Mouse (Mus musculus) kidney, embryonic 16.5 days (tissue): ENCODE results near the gene Capn7. TPM values are rescaled to one million over a fixed set of nuclear protein-coding genes. Genes with fewer than 3 reads are reported as not detected.

ENCODE experiments used
- ATAC-seq: fragments of 200-750 bp; cut with Nextera tagmentation; 2 replicates; pipeline ENCODE4 v1.8.0; 2017; ENCODE audit warnings: moderate TSS enrichment; ENCODE audit not compliant: low FRiP score, low TSS enrichment
- H3K27ac ChIP-seq: fragments of 300-500 bp; sonication (generic); 2 replicates; pipeline ENCODE4 v1.5.1; 2014; ENCODE audit warnings: low read length
- H3K27me3 ChIP-seq: fragments of 300-500 bp; sonication (generic); 2 replicates; pipeline ENCODE4 v1.6.1; 2014; ENCODE audit warnings: low read length, control low read depth, mixed read lengths; ENCODE audit not compliant: insufficient read depth
- H3K36me3 ChIP-seq: fragments of 300-500 bp; sonication (generic); 2 replicates; pipeline ENCODE4 v1.6.1; 2014; ENCODE audit warnings: low read length, control low read depth, mixed read lengths; ENCODE audit not compliant: insufficient read depth
- H3K4me1 ChIP-seq: fragments of 300-500 bp; sonication (generic); 2 replicates; pipeline ENCODE4 v1.6.1; 2014; ENCODE audit warnings: low read length, control low read depth, mixed read lengths; ENCODE audit not compliant: insufficient read depth
- H3K4me2 ChIP-seq: fragments of 300-500 bp; sonication (generic); replicated peaks from 2 replicates; pipeline ENCODE4 v1.6.1; 2014; ENCODE audit warnings: low read depth, low read length
- H3K4me3 ChIP-seq: fragments of 300-500 bp; sonication (generic); 2 replicates; pipeline ENCODE4 v1.5.1; 2014; ENCODE audit warnings: mild to moderate bottlenecking, low read length
- H3K9ac ChIP-seq: fragments of 300-500 bp; sonication (generic); replicated peaks from 2 replicates; pipeline ENCODE4 v1.6.1; 2014; ENCODE audit warnings: low read length
- H3K9me3 ChIP-seq: fragments of 300-500 bp; sonication (generic); 2 replicates; pipeline ENCODE4 v1.6.1; 2016; ENCODE audit warnings: low read length, control low read depth
- WGBS: fragments of 180-500 bp; shearing (Covaris S2); extraction: QIAGEN DNeasy Blood & Tissue Kit; methylation state at CpG from one replicate; pipeline ENCODE4 v1.1.7; 2014; 5-methylcytosine and 5-hydroxymethylcytosine counted together
- polyA plus RNA-seq: library from polyadenylated mRNA; unstranded; fragments of >200 nt; fragmentation: Nextera tagmentation; extraction: Ambion mirVana; gene quantifications from 2 replicates; pipeline ENCODE4 v1.2.1, GENCODE M21; 2015

Capn7 gene
- polyA plus RNA-seq, 1 experiment from 2014 or later: 48.8 TPM

DNA sequence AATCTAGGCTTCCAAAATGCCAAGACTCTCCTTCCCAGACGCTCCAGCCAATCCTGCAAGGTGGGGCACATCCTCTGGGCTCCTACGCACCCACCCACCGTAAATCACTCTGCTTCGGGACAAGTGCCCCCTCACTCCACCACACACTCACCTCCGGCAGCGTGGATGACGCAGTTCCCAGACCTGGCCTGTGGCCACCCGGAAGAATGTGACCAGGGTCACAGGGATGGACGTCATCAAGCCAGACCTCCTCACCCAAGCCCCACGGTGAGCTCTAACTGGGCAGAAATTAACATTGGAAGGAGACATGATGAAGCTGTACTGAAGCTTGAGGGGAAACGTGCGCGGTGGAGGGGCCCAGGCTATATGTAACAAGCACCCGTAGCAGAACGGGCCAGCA lies 70.8 kb downstream of the Capn7 start:
- Histone ChIP-seq H3K4me2 (peak overlapping the region; percentile 12; the same call in 1 of the 2 replicates), H3K4me3 (no peak overlapping the region), H3K9ac (no peak overlapping the region), H3K27ac (peak overlapping the region; percentile 79), H3K27me3 (no peaks in the 10 kb centered on the region), H3K36me3 (no peaks in the 10 kb centered on the region; the same call in 1 of the 2 replicates), H3K4me1 (peaks cover 48% of the 10 kb centered on the region), H3K9me3 (no peaks in the 10 kb centered on the region)
- 36% methylated on average over 15 of the region's 15 CpGs for WGBS
- 0 out of 2 replicates have a peak, but pooled peaks have one; percentile 20 for ATAC-seq

DNA sequence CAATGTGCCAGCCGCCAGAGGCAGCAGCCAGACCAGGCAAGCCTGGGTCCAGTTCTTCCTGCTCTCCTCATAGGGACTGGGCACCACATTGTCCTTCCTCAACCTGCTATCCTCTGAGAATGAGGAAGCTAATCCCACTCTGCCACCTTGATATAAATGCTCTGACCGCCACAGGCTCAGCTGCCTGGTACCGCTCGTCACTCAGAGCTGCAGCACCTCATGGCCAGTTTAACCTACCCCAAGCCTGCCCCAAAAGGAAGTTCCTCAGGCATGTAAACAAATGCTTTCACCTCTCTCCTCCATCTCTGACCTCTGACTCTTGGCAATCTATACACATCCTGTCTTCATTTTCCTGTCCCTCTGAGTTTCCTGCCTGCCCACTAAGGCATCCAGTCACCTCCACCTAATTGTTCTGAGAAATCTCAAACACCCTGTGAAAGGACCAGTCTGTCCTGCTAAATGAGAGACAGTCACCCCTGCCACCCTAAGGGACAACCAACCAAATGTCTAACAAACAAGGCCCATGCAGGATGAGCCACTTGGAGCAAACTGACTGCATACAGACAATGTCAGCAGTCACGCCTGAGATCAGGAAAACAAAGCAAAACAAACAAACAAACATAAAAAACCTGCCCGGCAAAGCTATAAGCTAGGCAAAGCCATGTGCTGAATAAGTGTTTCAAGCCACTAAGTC lies 71.6 kb downstream of the Capn7 start:
- H3K4me3 ChIP-seq: no peak overlapping the region
- 0 out of 2 replicates have a peak, but pooled peaks have one; percentile 36 for ATAC-seq
- peak overlapping the region; percentile 5; the same call in 1 of the 2 replicates for H3K9ac ChIP-seq
- H3K4me2 ChIP-seq: 0 out of 2 replicates have a peak overlapping the region, but pooled peaks have one; percentile 3
- no peaks in the 10 kb centered on the region; the same call in 1 of the 2 replicates for H3K36me3 ChIP-seq
- WGBS: 61% methylated on average over 6 of the region's 6 CpGs
- H3K4me1 ChIP-seq: peaks cover 54% of the 10 kb centered on the region
- H3K9me3 ChIP-seq: no peaks in the 10 kb centered on the region
- H3K27me3 ChIP-seq: no peaks in the 10 kb centered on the region
- H3K27ac ChIP-seq: peak overlapping the region; percentile 79

DNA sequence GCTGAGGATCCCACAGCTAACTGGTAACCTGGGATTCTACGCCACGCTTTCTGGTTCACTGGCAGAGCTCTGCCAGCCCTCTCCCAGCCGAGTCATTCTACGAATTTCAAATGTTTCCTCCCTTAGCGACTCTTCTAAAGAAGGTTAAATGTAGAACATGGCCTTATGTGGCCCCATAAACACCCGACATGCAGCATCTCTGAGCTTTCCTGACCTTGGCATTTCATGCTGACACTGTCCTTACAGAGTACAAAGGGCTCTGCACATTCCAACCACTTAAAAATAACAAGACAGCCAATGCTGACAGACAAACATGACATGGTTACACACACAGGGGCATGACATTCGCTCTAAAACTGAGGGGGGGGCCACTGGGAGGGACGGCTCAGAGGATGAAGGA lies 72.2 kb downstream of the Capn7 start:
- Histone ChIP-seq H3K9me3 (no peaks in the 10 kb centered on the region), H3K27me3 (no peaks in the 10 kb centered on the region), H3K4me3 (no peak overlapping the region), H3K36me3 (no peaks in the 10 kb centered on the region; the same call in 1 of the 2 replicates), H3K4me2 (no peak overlapping the region), H3K4me1 (peaks cover 57% of the 10 kb centered on the region), H3K27ac (peak overlapping the region; percentile 79), H3K9ac (no peak overlapping the region)
- WGBS: 33% methylated on average over 8 of the region's 8 CpGs
- no peak for ATAC-seq

DNA sequence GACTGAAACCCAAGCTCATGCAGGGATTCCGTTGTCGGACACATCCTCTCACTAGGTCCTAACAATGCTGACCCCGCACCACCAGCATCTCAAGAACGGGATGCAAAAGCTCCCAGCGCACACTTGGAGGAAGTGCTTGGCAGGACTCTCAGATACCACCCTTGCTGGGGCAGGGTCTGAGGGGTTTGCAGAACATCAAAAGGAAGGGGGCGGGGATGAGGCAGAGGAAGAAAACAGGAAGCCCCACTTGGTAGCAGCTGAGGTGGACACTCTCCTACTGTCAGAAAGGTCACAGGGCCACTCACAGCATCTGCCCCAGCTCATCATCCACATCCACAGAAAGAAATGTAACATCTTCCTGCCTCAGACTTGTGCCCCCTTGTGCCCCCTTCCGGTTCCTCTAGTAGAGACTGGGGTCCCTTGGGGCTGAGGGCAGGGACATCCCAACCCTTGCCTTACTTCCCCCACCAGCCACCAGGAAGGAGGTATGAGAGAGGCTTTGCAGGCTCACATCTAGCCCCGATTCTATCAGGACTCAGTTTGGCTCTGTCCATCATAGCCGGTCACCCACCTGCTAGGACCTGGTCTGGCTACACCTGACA lies 73.8 kb downstream of the Capn7 start:
- WGBS: 74% methylated on average over 9 of the region's 9 CpGs
- Histone ChIP-seq H3K27me3 (no peaks in the 10 kb centered on the region), H3K36me3 (no peaks in the 10 kb centered on the region; the same call in 1 of the 2 replicates), H3K4me1 (peaks cover 64% of the 10 kb centered on the region), H3K4me2 (no peak overlapping the region), H3K9ac (no peak overlapping the region), H3K9me3 (no peaks in the 10 kb centered on the region), H3K27ac (no peak overlapping the region), H3K4me3 (no peak overlapping the region)
- no peak for ATAC-seq

DNA sequence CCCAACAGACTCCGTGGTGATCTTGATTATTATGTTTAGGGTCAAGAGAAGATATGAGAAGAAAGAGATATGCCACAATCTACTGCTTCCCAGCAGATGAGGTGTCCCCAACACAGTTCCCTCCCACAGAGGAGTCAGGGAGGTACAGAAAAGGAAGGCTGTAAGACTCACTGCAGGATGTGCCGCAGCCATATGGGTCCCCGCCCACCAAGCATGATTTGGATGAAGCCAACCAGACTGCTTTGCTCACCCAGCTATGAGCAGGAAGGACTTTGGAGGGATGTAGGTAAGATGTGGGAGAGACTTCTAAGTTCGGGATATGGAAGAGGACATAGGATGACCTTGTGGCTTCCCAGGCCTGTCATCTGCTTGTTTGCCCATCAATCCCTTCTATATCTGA lies 74.3 kb downstream of the Capn7 start:
- Histone ChIP-seq H3K27me3 (no peaks in the 10 kb centered on the region), H3K4me3 (no peak overlapping the region), H3K9ac (no peak overlapping the region), H3K4me2 (no peak overlapping the region), H3K4me1 (peaks cover 64% of the 10 kb centered on the region), H3K9me3 (no peaks in the 10 kb centered on the region), H3K36me3 (no peaks in the 10 kb centered on the region; the same call in 1 of the 2 replicates), H3K27ac (no peak overlapping the region)
- no peak for ATAC-seq
- 86% methylated on average over 4 of the region's 4 CpGs for WGBS

DNA sequence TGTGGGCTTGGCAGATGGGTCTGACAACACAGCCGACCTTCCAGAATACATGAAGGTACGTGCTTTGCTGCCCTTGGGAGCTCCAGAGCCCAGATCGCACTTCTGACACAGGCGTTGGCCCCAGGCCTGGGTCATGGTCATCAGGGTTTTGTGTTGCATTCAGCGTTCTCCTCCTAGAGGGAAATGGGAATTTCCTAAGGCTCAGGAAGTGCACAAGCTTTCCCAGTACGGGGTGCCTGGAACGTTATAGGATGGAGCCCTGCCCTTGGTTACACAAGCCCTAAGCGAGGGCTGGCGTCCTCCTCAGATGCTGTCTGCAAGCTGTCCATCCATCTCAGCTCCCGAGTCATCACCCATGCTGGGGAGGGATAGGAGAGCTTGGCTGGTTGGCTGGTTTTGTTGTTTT lies 76.2 kb downstream of the Capn7 start:
- no peaks in the 10 kb centered on the region; the same call in 1 of the 2 replicates for H3K36me3 ChIP-seq
- ATAC-seq: no peak
- no peak overlapping the region for H3K4me2 ChIP-seq
- H3K27me3 ChIP-seq: no peaks in the 10 kb centered on the region
- H3K9me3 ChIP-seq: no peaks in the 10 kb centered on the region
- WGBS: 53% methylated on average over 10 of the region's 10 CpGs
- H3K4me3 ChIP-seq: no peak overlapping the region
- no peak overlapping the region for H3K9ac ChIP-seq
- peaks cover 56% of the 10 kb centered on the region for H3K4me1 ChIP-seq
- H3K27ac ChIP-seq: no peak overlapping the region

DNA sequence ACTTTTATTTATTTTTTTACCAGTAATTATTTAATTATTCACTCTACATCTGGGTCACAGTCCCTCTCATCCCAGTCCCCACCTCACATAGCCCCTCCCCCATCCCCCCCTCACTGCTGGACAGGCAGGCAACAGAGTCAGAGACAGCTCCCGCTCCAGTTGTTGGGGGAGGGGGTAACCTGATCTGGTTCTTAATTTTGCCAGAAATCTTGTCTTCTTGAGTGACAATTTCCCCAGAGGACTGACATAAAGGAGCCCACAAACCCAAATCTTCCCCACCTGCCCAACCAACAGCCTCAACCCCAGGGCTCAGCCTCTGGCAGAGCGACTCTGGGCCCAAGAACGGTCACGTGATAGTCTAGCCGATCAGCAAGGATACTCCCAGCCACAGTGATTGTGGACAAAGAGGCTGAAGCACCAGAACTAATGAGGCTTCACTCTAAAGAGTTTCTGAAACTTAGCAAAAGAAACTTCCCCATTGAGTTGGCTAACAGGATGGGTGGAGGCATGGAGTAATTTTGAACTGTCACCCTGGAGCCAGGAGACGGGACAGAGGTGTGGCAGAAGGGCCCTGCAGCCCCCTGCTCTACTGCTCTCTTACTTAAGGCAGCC lies 77.1 kb downstream of the Capn7 start:
- H3K4me2 ChIP-seq: no peak overlapping the region
- 34% methylated on average over 6 of the region's 6 CpGs for WGBS
- H3K27ac ChIP-seq: no peak overlapping the region
- H3K9ac ChIP-seq: no peak overlapping the region
- H3K4me1 ChIP-seq: peaks cover 52% of the 10 kb centered on the region
- no peaks in the 10 kb centered on the region for H3K9me3 ChIP-seq
- no peaks in the 10 kb centered on the region; the same call in 1 of the 2 replicates for H3K36me3 ChIP-seq
- H3K27me3 ChIP-seq: no peaks in the 10 kb centered on the region
- ATAC-seq: no peak
- no peak overlapping the region for H3K4me3 ChIP-seq

DNA sequence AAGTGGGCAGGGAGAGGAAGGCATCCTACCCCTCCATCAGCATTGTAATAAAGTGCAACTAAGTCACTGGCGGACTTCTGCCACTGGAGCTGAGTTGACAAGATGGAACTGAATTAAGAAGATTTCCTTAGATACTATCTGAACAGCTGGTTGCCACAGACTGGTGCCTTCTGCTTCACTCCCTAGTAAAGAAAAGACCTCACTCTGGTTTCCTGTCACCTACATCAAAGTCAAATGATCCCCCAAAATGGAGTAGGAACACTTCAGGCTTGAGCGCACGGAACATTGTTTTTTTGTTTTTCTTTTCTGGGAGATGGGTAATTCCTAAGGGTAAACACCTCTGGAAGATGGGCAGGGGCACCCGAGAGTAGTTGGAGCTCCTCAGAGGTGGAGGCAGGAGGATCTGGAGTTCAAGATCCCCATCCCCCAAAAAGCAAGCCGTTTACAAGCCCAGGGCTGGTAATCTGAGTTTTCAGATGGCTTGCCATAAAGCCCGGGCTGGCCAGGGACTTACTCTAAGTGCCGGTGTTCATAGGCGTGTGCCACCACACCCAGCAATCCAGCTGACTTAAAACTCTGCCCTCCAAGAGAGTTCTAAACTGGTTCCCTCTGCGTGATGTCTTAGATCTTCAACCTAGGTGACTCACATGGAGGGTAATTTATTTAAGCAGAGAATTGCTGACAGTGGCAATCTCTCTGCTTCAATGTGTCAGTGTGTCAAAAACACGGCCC lies 78.0 kb downstream of the Capn7 start:
- H3K9ac ChIP-seq: 0 out of 2 replicates have a peak overlapping the region, but pooled peaks have one; percentile 13
- no peak overlapping the region for H3K4me2 ChIP-seq
- no peaks in the 10 kb centered on the region for H3K27me3 ChIP-seq
- 31% methylated on average over 10 of the region's 10 CpGs for WGBS
- no peaks in the 10 kb centered on the region; the same call in 1 of the 2 replicates for H3K36me3 ChIP-seq
- H3K4me1 ChIP-seq: peaks cover 50% of the 10 kb centered on the region
- H3K9me3 ChIP-seq: no peaks in the 10 kb centered on the region
- H3K4me3 ChIP-seq: no peak overlapping the region
- 0 out of 2 replicates have a peak overlapping the region, but pooled peaks have one; percentile 27 for H3K27ac ChIP-seq
- no peak for ATAC-seq

DNA sequence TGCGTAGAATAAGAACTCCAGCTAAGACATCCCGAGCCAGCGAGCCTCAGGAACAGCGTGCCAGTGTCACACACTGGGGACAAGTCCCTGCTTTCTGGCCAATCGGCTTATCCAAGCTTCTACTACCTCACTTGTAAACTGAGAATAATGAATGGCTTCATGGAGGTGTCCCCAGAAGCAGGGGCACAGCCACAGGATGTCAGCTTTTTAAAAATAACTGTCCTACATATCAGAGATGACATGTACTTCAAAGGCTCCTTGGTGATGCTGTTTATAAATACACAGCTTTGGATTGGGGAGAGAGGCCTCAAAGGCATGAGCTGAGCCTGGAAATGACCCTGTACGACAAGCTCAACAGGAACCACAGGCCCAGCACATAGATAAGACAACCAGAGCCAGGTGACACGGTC lies 78.5 kb downstream of the Capn7 start:
- peaks cover 50% of the 10 kb centered on the region for H3K4me1 ChIP-seq
- no peak overlapping the region for H3K4me3 ChIP-seq
- no peak for ATAC-seq
- H3K4me2 ChIP-seq: no peak overlapping the region
- H3K27me3 ChIP-seq: no peaks in the 10 kb centered on the region
- no peaks in the 10 kb centered on the region; the same call in 1 of the 2 replicates for H3K36me3 ChIP-seq
- H3K27ac ChIP-seq: no peak overlapping the region
- WGBS: 48% methylated on average over 7 of the region's 7 CpGs
- no peaks in the 10 kb centered on the region for H3K9me3 ChIP-seq
- no peak overlapping the region for H3K9ac ChIP-seq
